Mouse (Mus musculus) liver (tissue): ENCODE results near the gene Notch3.
A peak's percentile ranks its signal among the peaks of the same experiment; 100 is the strongest.

Source experiments
- DNase-seq: peaks from one replicate; pipeline ENCODE4 v3.0.0-alpha.2; 2020; ENCODE audit warnings: mixed read lengths

Notch3 gene

DNA sequence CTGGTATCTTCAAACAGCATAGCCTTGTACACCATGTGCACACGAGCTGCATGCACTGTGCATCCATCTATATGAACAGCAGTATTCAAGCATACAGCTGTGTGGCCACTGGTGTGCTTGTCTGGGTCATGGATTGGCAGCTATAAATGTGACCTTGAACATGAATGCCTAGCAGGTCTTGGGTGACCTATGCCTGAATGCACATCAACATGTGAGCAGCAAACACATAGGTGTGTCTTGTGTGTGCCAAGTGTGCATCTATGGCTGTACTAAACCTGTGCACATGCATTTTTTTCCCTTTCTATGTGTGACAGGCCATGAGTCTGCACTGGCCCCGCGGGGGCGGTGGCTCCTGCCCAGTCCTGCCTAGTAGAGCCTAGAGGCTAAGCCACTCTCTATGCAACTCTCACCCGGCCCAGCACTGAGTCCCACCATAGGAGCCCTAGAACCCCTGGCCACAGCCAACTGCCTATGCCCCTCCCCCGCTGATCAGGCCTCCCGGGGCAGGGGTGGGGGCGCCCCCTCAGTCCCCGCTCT is 1.3 kb downstream of the Notch3 start:
- no peak for DNase-seq

DNA sequence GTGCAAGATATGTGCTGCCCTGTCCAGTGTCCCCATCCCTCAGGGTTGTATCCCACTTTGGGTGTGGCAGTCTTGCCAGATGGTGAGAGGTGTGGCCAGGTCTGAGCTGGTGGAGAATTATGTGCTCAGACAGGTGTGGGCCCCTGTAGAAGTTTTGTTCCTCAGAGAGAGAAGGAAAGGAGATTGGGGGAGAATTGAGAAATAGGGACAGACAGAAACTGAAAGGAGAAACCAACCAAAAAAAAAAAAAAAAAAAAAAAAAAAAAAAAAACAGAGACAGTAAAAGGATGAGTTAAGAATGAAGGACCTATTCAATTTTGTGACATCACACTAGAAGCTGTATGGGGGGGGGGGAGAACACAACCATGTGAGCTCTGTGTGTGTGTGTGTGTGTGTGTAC is 1.9 kb downstream of the Notch3 start:
- no peak for DNase-seq

DNA sequence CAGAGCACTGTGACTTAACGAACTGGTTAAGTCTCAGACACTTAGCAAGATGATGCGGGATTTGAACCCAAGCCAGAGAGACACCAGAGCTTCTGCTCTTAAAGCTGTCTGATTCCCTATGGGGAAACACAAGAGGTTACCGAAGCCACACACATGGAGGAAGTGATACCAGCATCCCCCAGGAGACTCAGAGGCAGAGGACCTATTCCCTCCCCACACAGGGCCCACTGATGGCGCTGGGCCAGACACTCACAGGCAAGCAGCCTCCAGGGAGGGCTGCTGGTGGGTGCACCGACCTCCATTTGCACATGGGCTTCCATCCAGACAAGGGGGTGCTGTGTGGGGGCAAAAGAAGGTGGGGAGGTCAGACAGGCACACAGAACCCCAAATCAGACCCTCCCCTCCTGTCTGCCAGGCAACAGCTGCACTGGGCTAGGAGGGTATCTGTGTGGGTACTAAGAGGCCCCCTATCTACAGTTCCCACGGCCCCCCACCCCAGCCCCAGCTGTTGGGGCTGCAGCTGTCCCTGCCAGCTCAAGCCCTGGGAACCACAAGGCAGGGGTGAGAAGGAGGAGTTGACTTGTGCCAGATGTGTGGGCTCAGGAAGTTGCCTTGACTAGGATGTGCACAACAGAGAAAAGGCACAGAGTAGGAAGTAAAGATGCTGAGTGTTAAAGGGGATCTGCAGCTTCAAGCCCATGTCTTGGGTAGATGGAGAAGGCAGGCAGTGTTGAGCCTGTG is 2.6 kb downstream of the Notch3 start:
- no peak for DNase-seq

DNA sequence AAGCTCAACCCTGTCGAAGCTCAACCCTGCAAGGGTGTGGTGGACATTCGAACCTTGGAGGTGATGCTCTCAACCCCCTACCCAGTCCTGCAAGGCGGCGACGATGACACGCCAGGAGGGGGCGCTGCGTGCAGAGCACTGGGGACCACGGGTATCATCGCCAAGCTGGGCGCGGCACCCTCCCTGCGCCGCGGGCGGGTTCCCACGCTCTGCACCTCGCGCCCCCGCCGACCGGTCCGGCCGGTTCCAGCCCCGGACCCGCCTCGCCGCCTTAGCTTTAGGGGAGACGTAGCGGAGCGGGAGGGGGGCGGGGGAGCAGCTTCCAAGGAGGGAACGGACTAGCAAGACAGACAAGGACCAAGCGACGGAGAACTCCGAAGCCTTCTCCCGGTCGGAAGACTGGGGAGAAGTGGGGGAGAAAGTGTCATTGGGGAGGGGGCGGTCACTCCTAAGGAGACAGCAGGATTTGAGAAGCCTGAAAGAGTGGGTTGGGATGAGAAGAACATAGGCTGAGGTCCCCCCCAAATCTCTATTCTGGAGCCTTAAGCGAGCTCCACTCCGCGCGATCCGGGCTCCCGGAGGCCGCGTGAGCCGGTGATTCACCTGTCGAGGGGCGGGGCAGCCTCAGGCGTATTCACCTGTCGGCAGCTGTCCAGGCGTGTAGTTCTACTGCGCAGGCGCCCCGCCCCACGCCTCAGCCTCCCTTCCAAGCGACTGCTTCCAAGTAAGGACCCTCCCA is 4.4 kb downstream of the Notch3 start:
- peak; percentile 57 for DNase-seq

DNA sequence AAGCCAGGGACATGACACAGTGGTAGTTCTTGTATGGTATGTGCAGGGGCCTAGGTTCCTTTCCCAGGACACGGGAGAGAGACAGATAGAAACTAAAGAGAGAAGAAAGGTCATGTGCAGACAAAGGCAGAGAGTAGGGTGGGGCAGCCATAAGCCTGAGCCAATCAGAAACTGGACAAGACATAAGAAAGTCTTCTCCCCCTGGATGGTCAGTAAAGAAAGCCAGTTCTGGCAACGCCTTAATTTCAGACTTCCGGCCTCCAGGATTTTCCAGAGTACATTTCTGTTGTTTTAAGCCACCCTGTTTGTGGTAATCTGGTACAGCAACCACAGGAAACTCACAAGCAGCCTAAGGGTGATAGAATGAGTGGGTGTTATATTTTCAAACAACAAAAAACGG is 5.8 kb downstream of the Notch3 start:
- no peak for DNase-seq

DNA sequence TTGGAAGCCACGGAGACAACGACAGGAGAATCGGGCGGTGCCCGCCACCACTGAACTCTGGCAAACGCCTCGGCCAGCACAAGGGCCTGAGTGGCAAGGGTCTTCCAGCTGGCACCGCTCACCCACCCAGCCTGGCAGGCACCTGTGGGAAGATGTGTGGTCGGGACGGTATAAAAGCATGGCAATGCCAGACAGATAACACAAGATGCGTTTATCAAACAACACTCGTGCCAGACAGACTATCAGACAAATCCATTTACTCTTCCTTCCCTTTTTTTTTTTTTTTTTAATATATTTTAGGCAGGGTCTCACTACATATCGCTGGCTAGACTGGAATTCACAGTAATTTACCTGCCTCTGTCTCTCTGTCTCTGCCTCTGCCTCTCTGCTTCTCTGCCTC is 7.8 kb downstream of the Notch3 start:
- no peak for DNase-seq

DNA sequence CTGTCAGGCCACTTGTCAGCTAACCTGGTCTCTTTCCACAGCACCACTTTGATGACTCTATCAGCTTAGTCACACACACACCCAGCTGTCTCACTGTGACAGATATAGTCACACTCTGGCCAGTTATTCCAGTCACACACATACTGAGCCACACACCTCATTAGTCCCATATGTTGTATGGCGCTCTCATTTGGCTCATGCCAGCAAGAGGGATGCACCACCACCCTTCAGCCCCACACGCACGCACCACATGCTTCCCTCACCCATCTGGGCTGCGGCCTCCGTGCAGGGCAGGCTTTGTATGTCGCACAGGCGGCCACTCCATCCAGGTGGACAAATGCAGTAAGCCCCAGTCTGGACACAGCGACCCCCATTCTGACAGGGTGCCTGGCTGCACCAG is 19.9 kb downstream of the Notch3 start:
- DNase-seq = no peak

DNA sequence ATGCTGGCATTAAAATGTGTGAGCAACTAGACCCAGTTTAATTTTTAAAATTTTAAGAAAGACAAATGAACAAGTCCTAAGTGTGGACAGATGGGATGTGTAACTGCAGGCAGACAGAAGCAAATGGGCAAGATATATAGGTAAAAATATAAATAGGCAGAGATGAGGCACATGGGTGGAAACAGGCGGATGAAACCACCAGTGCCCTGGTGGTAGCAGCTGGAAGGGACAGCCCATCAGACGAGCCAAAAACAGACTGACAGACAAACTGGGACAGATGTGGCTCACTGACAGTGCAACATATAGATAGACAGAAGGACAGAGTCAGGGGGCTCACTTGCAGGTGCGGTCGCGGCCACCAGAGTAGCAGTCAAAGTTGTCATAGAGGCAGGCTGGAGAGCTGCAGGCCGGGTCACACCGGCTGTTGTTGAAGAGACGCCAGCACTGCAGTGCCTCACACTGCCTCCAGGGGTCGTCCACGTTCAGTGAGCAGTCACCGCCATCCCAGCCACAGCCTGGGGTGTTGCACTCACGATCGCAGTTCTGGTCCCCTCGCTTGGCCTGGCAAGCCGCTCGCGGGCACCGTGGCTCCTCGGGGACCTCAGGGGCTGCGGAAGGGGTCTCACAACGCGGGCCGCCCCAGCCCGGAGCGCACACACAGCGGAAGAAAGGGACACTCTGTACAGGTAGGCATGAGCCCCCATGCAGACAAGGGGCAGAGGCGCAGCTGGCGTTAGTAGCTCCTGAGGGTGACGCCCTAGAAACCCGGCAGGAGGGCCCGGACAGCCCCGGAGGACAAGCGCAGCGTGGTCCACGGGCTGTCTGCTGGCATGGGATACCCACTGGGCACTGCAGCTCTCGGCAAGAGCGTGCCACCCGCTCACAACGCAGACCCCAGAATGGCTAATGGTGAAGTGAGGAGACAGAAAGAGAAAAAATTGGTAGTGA is 23.5 kb downstream of the Notch3 start:
- peak; percentile 86 for DNase-seq

DNA sequence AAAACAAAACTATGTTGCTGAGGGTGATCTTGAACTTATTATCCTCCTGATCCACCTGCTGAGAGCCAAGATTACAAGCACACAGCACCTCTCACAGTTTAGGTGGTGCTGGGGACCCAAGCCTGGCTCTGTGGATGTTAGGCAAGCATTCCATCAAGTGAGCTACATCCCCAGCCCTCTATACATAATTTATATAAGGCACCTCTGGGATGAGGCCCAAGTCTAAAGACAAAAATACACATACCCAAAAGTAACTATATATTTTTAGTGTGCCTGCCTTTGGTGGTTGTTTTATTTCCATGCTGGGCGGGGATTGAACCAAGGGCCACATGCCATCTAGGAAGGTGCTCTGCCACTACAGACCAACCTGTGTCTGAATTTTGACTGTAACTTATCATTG is 24.4 kb downstream of the Notch3 start:
- DNase-seq = no peak

DNA sequence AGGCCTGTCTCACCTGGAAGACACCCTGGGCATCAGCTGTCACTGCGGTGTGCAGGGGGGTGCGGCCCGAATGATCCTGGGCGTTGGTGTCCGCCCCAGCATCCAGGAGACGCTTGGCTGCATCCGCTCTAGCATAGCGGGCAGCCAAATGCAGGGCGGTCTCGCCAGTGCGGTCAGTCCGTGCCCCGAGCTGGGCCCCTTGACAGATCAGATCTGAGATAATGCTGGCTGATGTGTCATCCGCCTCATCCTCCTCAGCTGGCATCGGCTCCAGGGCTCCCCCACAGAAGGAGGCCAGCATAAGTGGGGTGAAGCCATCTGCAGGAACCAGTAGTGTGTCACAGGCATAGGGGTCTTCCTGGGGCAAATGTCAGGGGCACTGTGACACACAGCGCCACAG is 33.3 kb downstream of the Notch3 start:
- DNase-seq = no peak

DNA sequence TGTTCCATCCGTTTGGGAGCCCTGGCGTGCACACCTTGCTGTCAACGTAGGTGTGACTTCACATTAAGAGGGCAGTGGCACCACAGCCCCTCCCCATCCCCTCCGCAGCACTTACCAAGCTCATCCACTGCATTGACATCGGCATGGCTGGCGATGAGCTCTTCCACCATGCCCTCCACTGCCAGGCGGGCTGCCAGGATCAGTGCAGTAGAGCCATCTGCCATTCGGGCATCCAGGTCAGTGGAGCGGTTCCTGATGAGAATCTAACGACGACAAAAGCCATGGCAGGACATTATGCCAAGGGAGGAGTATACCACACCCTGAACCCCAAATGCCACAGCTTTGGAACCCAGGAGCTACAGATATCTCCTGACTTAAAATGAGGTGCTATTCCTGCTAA is 34.6 kb downstream of the Notch3 start:
- DNase-seq = no peak

DNA sequence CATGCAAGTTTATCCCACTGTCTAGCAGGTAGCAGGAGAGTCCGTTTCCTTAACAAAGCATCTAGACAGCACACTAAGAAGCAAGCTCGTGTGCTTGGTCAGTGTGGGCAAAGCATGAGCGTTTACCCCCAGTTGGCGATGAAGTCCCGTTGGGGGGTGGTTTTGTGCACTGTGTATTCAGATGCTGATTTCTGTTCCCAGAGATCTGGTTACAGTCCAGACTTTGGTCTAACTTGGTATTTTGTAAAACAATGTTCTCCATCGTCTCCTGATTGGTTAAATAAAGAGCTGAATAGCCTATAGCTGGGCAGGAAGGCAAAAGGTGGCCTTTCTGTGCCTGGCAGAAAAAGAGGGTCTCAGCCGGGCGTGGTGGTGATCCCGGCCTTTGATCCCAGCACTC is 36.1 kb downstream of the Notch3 start:
- DNase-seq = no peak

DNA sequence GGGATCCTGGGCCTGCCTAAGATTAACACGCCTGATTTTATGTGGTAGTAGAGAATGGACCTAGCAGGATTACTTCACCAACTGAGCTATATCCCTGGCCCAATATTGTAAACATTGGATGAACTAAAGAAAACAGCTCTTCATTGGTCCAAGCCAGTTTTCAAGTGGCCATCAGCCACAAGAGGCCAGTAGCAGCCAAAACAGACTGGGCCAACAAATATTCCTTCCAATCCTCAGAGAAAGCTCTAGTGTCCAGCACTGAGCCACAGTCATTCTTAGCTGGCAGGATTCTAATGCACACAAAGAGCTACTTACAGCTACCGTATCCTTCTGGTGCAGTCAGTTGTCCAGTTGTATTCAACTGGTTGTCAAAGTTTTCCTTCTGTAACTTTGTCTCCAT is 39.5 kb downstream of the Notch3 start:
- no peak for DNase-seq

DNA sequence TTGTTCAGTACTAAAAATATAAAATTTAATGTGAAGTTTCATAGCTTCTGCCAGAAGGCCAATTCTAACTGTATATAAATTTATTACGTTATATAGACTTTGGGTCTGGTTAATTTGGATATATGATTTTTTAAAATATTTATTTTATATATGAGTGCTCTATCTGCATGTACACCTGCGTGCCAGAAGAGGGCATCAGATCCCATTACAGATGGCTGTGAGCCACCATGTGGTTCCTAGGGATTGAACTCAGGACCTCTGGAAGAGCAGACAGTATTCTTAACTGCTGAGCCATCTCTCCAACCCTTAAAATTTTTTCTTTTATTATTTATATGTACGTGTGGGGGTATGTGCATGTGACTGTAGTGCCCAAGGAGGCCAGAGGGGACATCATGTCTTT is 41.2 kb downstream of the Notch3 start:
- DNase-seq = no peak

DNA sequence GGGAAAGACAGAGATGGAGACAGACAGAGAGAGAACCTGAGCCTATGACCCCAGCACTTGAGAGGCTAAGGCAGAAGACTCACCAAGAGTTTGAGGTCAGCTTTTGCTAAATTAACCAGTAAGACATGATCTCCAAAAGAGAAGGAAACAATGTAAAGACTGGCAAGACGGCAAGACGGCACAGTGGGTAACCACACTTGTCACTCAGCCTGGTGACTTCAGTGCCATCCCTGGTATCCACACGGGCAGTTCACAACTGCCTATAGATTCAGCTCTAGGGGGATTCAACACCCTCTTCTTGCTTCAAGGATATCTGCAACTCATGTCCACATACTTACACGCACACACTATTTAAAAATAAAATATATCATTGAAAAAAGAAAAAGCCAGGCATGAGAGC is 43.1 kb downstream of the Notch3 start:
- DNase-seq = no peak

DNA sequence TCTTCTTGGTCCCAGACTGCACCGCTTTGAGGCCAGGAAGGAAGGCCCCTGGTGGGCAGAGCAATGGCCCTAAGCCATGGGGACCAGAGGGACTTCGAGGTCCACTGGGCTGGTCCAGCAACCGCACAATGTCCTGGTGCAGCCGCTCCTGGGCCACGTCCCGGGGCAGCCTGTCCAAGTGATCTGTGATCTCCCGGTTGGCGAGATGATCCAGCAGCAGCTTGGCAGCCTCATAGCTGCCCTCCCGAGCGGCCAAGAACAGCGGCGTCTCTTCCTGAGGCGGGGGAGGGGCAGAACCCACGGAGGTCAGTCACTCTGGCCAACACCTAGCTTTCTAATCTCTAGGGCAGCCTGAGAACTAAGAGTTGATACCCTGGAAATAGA is 44.1 kb downstream of the Notch3 start:
- DNase-seq = no peak

DNA sequence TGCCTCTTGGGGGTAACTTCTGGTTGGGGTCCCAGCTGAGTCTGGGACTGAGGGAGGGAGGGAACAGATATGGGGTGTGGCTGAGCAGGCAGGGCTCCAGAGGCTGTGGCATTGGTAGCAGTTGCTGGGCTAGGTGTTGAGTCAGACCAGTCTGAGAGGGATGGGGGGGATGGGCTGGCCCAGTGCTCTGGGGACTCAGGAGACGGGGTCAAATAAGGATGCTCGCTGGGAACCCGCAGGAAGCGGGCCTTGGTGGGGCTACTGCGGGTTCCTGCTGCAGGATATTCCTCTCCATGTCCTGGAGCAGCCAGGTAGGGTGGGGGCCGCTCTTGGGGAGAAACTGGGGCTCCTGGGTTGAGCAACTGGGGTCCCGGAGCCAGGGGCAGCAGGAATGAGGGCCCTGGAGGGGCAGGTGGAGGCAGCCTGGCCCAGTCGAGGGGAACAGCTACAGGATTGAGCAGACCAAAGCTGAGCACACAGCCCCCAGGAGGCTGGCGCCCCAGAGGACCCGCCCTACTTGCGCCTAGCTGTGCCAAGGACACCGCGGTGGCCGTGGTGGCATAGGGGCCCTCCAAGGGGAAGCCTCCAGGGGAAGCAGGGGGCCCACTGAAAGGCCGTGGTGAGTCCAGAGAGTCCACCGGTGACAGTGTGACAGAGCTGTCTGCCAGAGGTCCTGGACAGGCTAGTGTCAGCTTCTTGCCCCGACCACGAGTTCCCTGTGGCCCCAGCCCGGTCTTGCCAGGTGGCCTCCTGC is 44.6 kb downstream of the Notch3 start:
- no peak for DNase-seq

DNA sequence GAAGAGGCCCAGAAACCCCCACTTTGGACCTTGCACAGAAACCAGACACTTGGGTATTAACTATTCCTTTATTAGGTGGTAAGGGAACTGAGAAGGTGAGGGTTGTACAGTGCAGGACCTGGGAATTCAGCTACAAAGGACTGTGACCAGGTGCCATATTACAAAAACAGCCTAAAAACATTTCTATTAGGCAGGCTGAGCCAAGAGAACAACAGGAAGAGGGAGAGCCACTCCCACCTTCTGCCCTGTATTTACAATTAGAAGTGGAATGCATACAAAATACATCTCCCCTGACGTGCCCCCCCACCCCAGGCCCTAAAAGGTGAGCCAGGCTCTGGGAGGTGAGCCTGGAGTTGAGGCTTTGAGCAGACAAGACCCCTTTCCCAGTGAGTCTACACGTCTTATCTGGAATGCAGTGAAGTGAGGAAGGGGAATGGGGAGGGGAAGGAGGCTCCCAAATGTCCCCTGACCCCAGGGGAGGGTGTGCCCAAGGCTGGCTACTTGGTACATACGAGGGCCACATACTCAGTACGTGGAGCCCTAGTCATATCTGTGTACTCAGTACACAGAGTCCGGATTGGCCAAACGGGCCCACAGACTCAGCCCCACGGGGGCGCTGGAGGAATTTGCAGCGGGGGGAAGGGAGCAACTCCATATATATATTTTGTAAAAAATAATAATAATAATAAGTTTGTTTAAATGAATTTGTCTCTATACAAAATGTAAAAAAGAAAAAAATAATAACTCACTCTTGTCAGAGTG is 45.7 kb downstream of the Notch3 start:
- DNase-seq = no peak

DNA sequence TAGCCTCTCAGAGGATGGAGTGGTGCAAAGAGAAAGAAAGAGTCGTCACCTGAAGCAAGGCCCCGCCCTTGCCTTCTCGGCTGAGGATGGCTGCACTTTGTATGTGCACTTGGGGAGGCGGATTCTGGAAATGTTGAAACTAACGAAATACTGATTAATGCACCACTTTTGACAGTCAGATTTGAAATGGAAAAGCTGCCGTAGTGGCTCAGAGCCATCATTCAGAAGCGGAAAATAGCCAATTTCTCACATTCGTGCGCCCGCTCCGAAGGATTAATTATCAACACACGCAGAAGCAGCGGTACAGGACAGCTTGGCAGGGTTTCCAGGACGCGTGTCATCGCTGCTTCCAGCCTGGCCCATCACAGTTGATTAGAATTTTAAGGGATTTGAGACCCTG is 47.5 kb downstream of the Notch3 start:
- no peak for DNase-seq

DNA sequence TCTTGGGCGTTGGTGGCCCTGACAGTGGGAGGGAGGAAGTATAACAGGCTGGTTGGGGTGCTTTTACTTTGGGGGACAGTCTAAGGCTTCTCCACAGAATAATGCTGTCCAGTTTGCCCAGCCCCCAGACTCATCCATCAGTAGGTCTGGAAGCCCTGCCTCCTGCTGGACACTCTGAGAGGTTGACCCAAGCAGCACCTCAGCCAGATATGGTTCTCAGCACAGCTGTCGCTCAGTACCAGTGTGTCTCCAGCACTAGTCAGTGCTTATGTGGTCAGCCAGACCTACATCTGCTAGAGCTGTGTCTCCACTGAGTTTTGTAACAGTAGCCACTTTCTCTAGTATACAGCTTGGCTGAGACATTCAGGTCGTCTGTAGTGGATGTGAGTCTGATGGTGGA is 48.2 kb downstream of the Notch3 start:
- no peak for DNase-seq

DNA sequence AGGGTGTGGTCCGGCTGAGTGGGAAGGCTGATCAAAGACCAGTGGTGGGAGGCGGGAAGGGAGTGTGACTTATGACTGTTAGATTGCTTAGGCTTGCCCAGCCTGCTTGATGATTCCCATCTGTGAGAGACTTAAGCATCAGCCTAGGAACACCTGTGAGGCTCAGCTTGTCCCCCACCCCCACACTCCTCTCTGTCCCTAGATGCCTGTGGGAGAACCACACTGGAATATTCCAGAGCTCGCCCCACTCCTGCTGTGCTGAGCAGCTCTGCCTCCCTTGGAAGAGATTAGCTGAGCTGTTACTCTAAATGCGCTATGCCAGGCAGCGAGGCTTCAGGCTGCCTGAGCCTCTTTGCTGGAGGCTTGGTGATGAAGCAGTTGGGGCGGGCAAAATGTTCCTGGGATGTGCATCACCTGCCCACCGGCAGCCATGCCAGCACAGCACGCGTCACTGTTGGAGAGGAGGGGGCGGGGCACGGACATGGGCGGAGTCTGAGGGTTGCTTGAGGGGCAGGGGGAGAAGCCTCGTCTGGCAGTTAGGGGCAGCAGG is 48.7 kb downstream of the Notch3 start:
- DNase-seq = peak; percentile 86
